Mouse (Mus musculus): ENCODE data around the gene Ing1. TPM values are rescaled to one million over a fixed set of nuclear protein-coding genes. Genes with fewer than 3 reads are reported as not detected.
"Not testable (repeated sequence)": the region's sequence is repeated elsewhere in the genome, so short reads cannot be mapped to it uniquely, and the experiment has no call there.

Ing1 gene
- polyA plus RNA-seq, 1 experiment from 2014 or later, result 16.3 TPM

GRCm38 (mm10) chr8:11568193-11568592 is 12.8 kb downstream of the Ing1 start:
- not testable (repeated sequence) for H3K4me1 ChIP-seq (replicated peaks); H3K9me3 ChIP-seq (replicated peaks); H3K4me2 ChIP-seq; H3K9ac ChIP-seq; H3K27me3 ChIP-seq; H3K4me3 ChIP-seq (replicated peaks); ATAC-seq (ENCODE audit: low read depth); DNase-seq; H3K27ac ChIP-seq
- WGBS (ENCODE audit: insufficient replicate concordance), result 76% methylated on average over 2 of the region's 2 CpGs
- peaks cover 34% of the 10 kb centered on the region for H3K36me3 ChIP-seq

- no peak overlapping the region for H3K27ac ChIP-seq
Observed at GRCm38 (mm10) chr8:11569260-11570097, 14.1 kb downstream of the Ing1 start.

GRCm38 (mm10) chr8:11570742-11571141 is 15.4 kb downstream of the Ing1 start:
- DNase-seq (no peak), ATAC-seq (ENCODE audit: low read depth) (no peak)
- Histone ChIP-seq H3K4me2 (no peak overlapping the region), H3K27ac (no peak overlapping the region), H3K4me3 (replicated peaks) (no peak overlapping the region), H3K9me3 (replicated peaks) (no peaks in the 10 kb centered on the region), H3K9ac (no peak overlapping the region), H3K4me1 (replicated peaks) (0 out of 2 replicates have a peak, but pooled peaks cover 9% of the 10 kb centered on the region), H3K36me3 (peaks cover 10% of the 10 kb centered on the region), H3K27me3 (no peaks in the 10 kb centered on the region)
- WGBS (ENCODE audit: insufficient replicate concordance), result 79% methylated on average over 4 of the region's 4 CpGs

More at GRCm38 (mm10) chr8:11569260-11570097, 14.1 kb downstream of the Ing1 start:
- H3K4me1 ChIP-seq (replicated peaks), result 0 out of 2 replicates have a peak, but pooled peaks cover 4% of the 10 kb centered on the region
- ATAC-seq (ENCODE audit: low read depth), result no peak
- H3K27me3 ChIP-seq, result no peaks in the 10 kb centered on the region
- H3K9me3 ChIP-seq (replicated peaks), result no peaks in the 10 kb centered on the region
- H3K36me3 ChIP-seq, result peaks cover 22% of the 10 kb centered on the region
- no peak overlapping the region for H3K4me3 ChIP-seq (replicated peaks)
- H3K4me2 ChIP-seq, result no peak overlapping the region
- WGBS (ENCODE audit: insufficient replicate concordance), result 77% methylated on average over 22 of the region's 22 CpGs
- H3K9ac ChIP-seq, result no peak overlapping the region
- DNase-seq, result no peak

- no peaks in the 10 kb centered on the region for H3K27me3 ChIP-seq
- 75% methylated on average over 10 of the region's 10 CpGs for WGBS (ENCODE audit: insufficient replicate concordance)
- ATAC-seq (ENCODE audit: low read depth) (no peak), DNase-seq (no peak)
- H3K9ac ChIP-seq, result no peak overlapping the region
- H3K36me3 ChIP-seq, result peaks cover 2% of the 10 kb centered on the region; the same call in 1 of the 2 replicates
- 0 out of 2 replicates have a peak, but pooled peaks cover 9% of the 10 kb centered on the region for H3K4me1 ChIP-seq (replicated peaks)
- no peaks in the 10 kb centered on the region for H3K9me3 ChIP-seq (replicated peaks)
- H3K4me3 ChIP-seq (replicated peaks), result no peak overlapping the region
- no peak overlapping the region for H3K4me2 ChIP-seq
- no peak overlapping the region for H3K27ac ChIP-seq
Observed at GRCm38 (mm10) chr8:11571950-11572349, 16.6 kb downstream of the Ing1 start.

GRCm38 (mm10) chr8:11572428-11572827 is 17.1 kb downstream of the Ing1 start:
- 0 out of 2 replicates have a peak, but pooled peaks cover 9% of the 10 kb centered on the region for H3K4me1 ChIP-seq (replicated peaks)
- no peak for ATAC-seq (ENCODE audit: low read depth)
- DNase-seq, result no peak
- no peak overlapping the region for H3K9ac ChIP-seq
- no peaks in the 10 kb centered on the region for H3K36me3 ChIP-seq
- H3K27ac ChIP-seq, result no peak overlapping the region
- no peaks in the 10 kb centered on the region for H3K9me3 ChIP-seq (replicated peaks)
- no peaks in the 10 kb centered on the region for H3K27me3 ChIP-seq
- no peak overlapping the region for H3K4me2 ChIP-seq
- no peak overlapping the region for H3K4me3 ChIP-seq (replicated peaks)
- WGBS (ENCODE audit: insufficient replicate concordance), result 62% methylated on average over 6 of the region's 6 CpGs

- 50% methylated on average over 9 of the region's 9 CpGs for WGBS (ENCODE audit: insufficient replicate concordance)
- Histone ChIP-seq H3K4me2 (no peak overlapping the region), H3K36me3 (no peaks in the 10 kb centered on the region), H3K9me3 (replicated peaks) (no peaks in the 10 kb centered on the region), H3K4me1 (replicated peaks) (0 out of 2 replicates have a peak, but pooled peaks cover 5% of the 10 kb centered on the region), H3K27me3 (no peaks in the 10 kb centered on the region), H3K27ac (peak overlapping the region; percentile 58), H3K4me3 (replicated peaks) (no peak overlapping the region), H3K9ac (no peak overlapping the region)
- DNase-seq (no peak), ATAC-seq (ENCODE audit: low read depth) (0 out of 2 replicates have a peak, but pooled peaks have one; percentile 26)
Observed at GRCm38 (mm10) chr8:11574911-11575603, 19.7 kb downstream of the Ing1 start.

- WGBS (ENCODE audit: insufficient replicate concordance), result 52% methylated on average over 16 of the region's 16 CpGs
- 0 out of 2 replicates have a peak, but pooled peaks cover 4% of the 10 kb centered on the region for H3K4me1 ChIP-seq (replicated peaks)
- no peaks in the 10 kb centered on the region for H3K36me3 ChIP-seq
- ATAC-seq (ENCODE audit: low read depth) (no peak), DNase-seq (no peak)
- H3K27me3 ChIP-seq, result no peaks in the 10 kb centered on the region
- no peaks in the 10 kb centered on the region for H3K9me3 ChIP-seq (replicated peaks)
- no peak overlapping the region for H3K4me3 ChIP-seq (replicated peaks)
- no peak overlapping the region for H3K4me2 ChIP-seq
- no peak overlapping the region for H3K9ac ChIP-seq
- no peak overlapping the region for H3K27ac ChIP-seq
Observed at GRCm38 (mm10) chr8:11575604-11576384, 20.4 kb downstream of the Ing1 start.

- no peak overlapping the region for H3K4me2 ChIP-seq
- DNase-seq (no peak), ATAC-seq (ENCODE audit: low read depth) (no peak)
- no peak overlapping the region for H3K9ac ChIP-seq
- H3K4me1 ChIP-seq (replicated peaks), result no peaks in the 10 kb centered on the region
- no peaks in the 10 kb centered on the region for H3K9me3 ChIP-seq (replicated peaks)
- H3K27me3 ChIP-seq, result no peaks in the 10 kb centered on the region
- no peak overlapping the region for H3K27ac ChIP-seq
- H3K4me3 ChIP-seq (replicated peaks), result no peak overlapping the region
- H3K36me3 ChIP-seq, result no peaks in the 10 kb centered on the region
- 56% methylated on average over 21 of the region's 21 CpGs for WGBS (ENCODE audit: insufficient replicate concordance)
Observed at GRCm38 (mm10) chr8:11585513-11586373, 30.4 kb downstream of the Ing1 start.

GRCm38 (mm10) chr8:11586374-11586745 is 31.0 kb downstream of the Ing1 start:
- Histone ChIP-seq H3K9me3 (replicated peaks) (no peaks in the 10 kb centered on the region), H3K27me3 (no peaks in the 10 kb centered on the region), H3K36me3 (no peaks in the 10 kb centered on the region), H3K27ac (no peak overlapping the region), H3K4me3 (replicated peaks) (no peak overlapping the region), H3K4me1 (replicated peaks) (no peaks in the 10 kb centered on the region), H3K9ac (peak overlapping the region; percentile 23; the same call in 1 of the 2 replicates), H3K4me2 (no peak overlapping the region)
- no peak for ATAC-seq (ENCODE audit: low read depth)
- 50% methylated on average over 2 of the region's 2 CpGs for WGBS (ENCODE audit: insufficient replicate concordance)
- no peak for DNase-seq

GRCm38 (mm10) chr8:11591837-11592236 is 36.5 kb downstream of the Ing1 start:
- no peak overlapping the region for H3K9ac ChIP-seq
- H3K4me1 ChIP-seq (replicated peaks), result peaks cover 11% of the 10 kb centered on the region
- no peak overlapping the region for H3K4me3 ChIP-seq (replicated peaks)
- 58% methylated on average over 4 of the region's 4 CpGs for WGBS (ENCODE audit: insufficient replicate concordance)
- H3K27ac ChIP-seq, result no peak overlapping the region
- no peaks in the 10 kb centered on the region for H3K9me3 ChIP-seq (replicated peaks)
- ATAC-seq (ENCODE audit: low read depth) (no peak), DNase-seq (no peak)
- no peaks in the 10 kb centered on the region for H3K36me3 ChIP-seq
- peak overlapping the region; percentile 28; the same call in 1 of the 2 replicates for H3K4me2 ChIP-seq
- H3K27me3 ChIP-seq, result no peaks in the 10 kb centered on the region
